Mouse (Mus musculus) layer of hippocampus, postnatal 14 days (tissue): ENCODE results near the gene Cadm1. TPM values are rescaled to one million over a fixed set of nuclear protein-coding genes. Genes with fewer than 3 reads are reported as not detected.
A peak's percentile ranks its signal among the peaks of the same experiment; 100 is the strongest.

Source experiments
- DNase-seq, 2 experiments: peaks; one replicate each; pipeline ENCODE4 v3.0.0; 2021 to 2022; ENCODE audit warnings: low spot score in 2 of 2, mixed read lengths in 1 of 2
- long read RNA-seq, 2 experiments: library from polyadenylated mRNA; stranded (forward); transcript quantifications; one replicate each; pipeline ENCODE4 v2.0.0; 2021
- total RNA-seq, 2 experiments: library from RNA; stranded (reverse); gene quantifications; 2 replicates each; pipeline ENCODE4 v1.2.3; 2021

The Cadm1 gene
- total RNA-seq, result 100 to 1,000 TPM; 219 to 257 TPM
- long read RNA-seq, experiment 1, partial matches to known transcripts, result 312 of 336 reads
- long read RNA-seq, experiment 1, other reads (novel, unspliced or antisense), result 24 of 336 reads
- long read RNA-seq, experiment 2, partial matches to known transcripts, result 289 of 344 reads
- long read RNA-seq, experiment 2, other reads (novel, unspliced or antisense), result 55 of 344 reads

- DNase-seq, result peak; percentile 93 to 98
These were observed at the start of gene Cadm1 for GRCm38 (mm10) chr9:47529602-47530450. Gene Cadm1 (plus strand): TSS chr9:47530173.

- no peak for DNase-seq
These were observed 45.5 kb upstream of the Cadm1 start for GRCm38 (mm10) chr9:47484506-47484905.

- no peak for DNase-seq
These were observed 44.8 kb upstream of the Cadm1 start for GRCm38 (mm10) chr9:47485186-47485585.

- no peak for DNase-seq
These were observed 30.2 kb upstream of the Cadm1 start for GRCm38 (mm10) chr9:47499761-47500160.

- DNase-seq, result no peak
These were observed 24.0 kb upstream of the Cadm1 start for GRCm38 (mm10) chr9:47505956-47506355.

GRCm38 (mm10) chr9:47506876-47507275 lies 23.1 kb upstream of the Cadm1 start:
- DNase-seq, result no peak

- no peak for DNase-seq
These were observed 21.9 kb upstream of the Cadm1 start for GRCm38 (mm10) chr9:47508109-47508508.

- no peak for DNase-seq
These were observed 17.5 kb upstream of the Cadm1 start for GRCm38 (mm10) chr9:47512521-47512920.

- DNase-seq, result no peak
These were observed 15.7 kb upstream of the Cadm1 start for GRCm38 (mm10) chr9:47514318-47514717.

GRCm38 (mm10) chr9:47516238-47516637 lies 13.7 kb upstream of the Cadm1 start:
- no peak for DNase-seq

- peak in 1 of 2 experiments; percentile 66 for DNase-seq
These were observed 2.7 kb upstream of the Cadm1 start for GRCm38 (mm10) chr9:47527290-47527689.

GRCm38 (mm10) chr9:47527741-47528140 lies 2.2 kb upstream of the Cadm1 start:
- no peak for DNase-seq

GRCm38 (mm10) chr9:47529182-47529581 lies 791 bp upstream of the Cadm1 start:
- DNase-seq, result no peak

GRCm38 (mm10) chr9:47530544-47530921 lies 560 bp downstream of the Cadm1 start:
- DNase-seq, result no peak

GRCm38 (mm10) chr9:47530922-47531850 lies 1.2 kb downstream of the Cadm1 start:
- DNase-seq, result peak; percentile 62 to 68

- peak in 1 of 2 experiments; percentile 65 for DNase-seq
These were observed 2.4 kb downstream of the Cadm1 start for GRCm38 (mm10) chr9:47532215-47532865.

GRCm38 (mm10) chr9:47533461-47533860 lies 3.5 kb downstream of the Cadm1 start:
- DNase-seq, result no peak

- no peak for DNase-seq
These were observed 4.9 kb downstream of the Cadm1 start for GRCm38 (mm10) chr9:47534573-47535475.

GRCm38 (mm10) chr9:47545245-47545644 lies 15.3 kb downstream of the Cadm1 start:
- no peak for DNase-seq

GRCm38 (mm10) chr9:47545667-47546066 lies 15.7 kb downstream of the Cadm1 start:
- no peak for DNase-seq
